Mouse (Mus musculus) lung, postnatal 0 days (tissue): ENCODE data around the gene Nos1.

ENCODE experiments used
- CTCF ChIP-seq: IDR thresholded peaks from 2 replicates; pipeline ENCODE4 v1.5.1; 2016; ENCODE audit warnings: antibody characterized with exemption, mild to moderate bottlenecking
- EP300 ChIP-seq: IDR thresholded peaks from 2 replicates; pipeline ENCODE4 v1.6.1; 2016; ENCODE audit warnings: antibody characterized with exemption, mild to moderate bottlenecking, control low read depth

GRCm38 (mm10) chr5:117980921-117981320, 200.1 kb downstream of the Nos1 start:
- TF ChIP-seq CTCF (no peak), EP300 (no peak)
